Mouse (Mus musculus): ENCODE results near the gene H2-T22. TPM values are rescaled to one million over a fixed set of nuclear protein-coding genes. Genes with fewer than 3 reads are reported as not detected.
"Not testable (repeated sequence)": the region's sequence is repeated elsewhere in the genome, so short reads cannot be mapped to it uniquely, and the experiment has no call there.

H2-T22 gene
- total RNA-seq (2021), result 1 to 10 TPM; 8.8 to 9.7 TPM
- long read RNA-seq, experiment 1, partial matches to known transcripts, result 1 of 5 reads
- long read RNA-seq, experiment 1, other reads (novel, unspliced or antisense), result 1 of 5 reads
- long read RNA-seq, experiment 2, partial matches to known transcripts, result 2 of 5 reads
- long read RNA-seq, experiment 2, other reads (novel, unspliced or antisense), result 0 of 5 reads

DNA sequence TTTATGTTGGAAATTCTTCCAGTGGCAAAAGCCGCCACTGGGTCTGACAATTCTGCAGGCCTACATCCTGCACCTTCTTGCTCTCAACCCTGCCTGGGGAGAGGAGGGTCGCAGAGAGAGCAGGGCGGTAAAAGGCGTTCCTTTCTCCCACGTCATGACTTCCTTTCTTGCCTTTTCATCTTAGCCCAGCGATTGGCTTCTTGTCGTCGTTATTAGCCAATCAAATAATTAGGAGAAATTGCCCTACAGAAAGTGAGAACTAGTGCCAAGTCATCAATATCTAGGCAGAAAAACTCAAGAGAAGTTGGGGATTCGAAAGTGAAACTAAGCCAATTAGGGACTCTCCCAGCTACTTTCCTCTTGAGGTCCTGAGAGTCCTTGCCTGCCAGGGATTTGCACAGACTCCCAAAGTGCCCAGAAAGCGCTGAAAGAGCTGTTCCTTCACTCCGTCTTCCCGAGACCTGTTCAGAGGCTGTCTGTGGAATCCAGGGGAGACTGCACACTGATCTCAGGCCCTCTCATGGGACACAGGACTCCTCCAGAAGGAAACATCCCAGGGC is at the start of gene H2-T22, which contains the start of gene Gm6034:
TSS of gene H2-T22 (minus strand) at position 138 of the 560 bp plus-strand sequence.
TSS of gene Gm6034 (plus strand) at position 352 of the 560 bp plus-strand sequence.
- DNase-seq, result peak; percentile 70
- intact Hi-C loops (cut with DNase I), result not testable (repeated sequence)
- Histone ChIP-seq H3K4me3 (peak within 1 kb of the TSS; percentile 74), H3K27ac (peak within 1 kb of the TSS; percentile 88)

GRCm38 (mm10) chr17:36091933-36092332 is 49.4 kb upstream of the H2-T22 start:
- DNase-seq; H3K27ac ChIP-seq; H3K4me3 ChIP-seq; intact Hi-C loops (cut with DNase I): not testable (repeated sequence)

DNA sequence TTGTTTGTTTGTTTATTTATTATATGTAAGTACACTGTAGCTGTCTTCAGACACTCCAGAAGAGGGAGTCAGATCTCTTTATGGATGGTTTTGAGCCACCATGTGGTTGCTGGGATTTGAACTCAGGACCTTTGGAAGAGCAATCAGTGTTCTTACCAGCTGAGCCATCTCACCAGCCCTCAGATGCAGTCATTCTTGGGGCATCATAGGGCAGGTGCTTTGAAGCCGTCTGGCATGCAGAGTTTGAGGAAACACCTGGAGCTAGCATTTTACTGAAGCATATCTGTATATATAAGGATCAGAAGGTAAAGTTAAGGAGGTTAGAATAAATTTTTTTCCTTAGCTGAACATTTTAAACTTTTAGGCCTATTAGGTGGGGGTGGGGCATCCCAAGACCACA is 43.4 kb upstream of the H2-T22 start:
- not testable (repeated sequence) for H3K4me3 ChIP-seq, H3K27ac ChIP-seq, DNase-seq
- intact Hi-C loops (cut with DNase I), result loop anchor here (10.0 kb wide), 1 partner anchor 99 kb away; no protein-coding TSS in a partner anchor

- no peak for TF ChIP-seq CTCF (IDR thresholded peaks at IDR 0.05)
- Histone ChIP-seq H3K4me3 (peak overlapping the region; percentile 77), H3K27ac (no peak overlapping the region)
- intact Hi-C loops (cut with DNase I), result loop anchor here (10.0 kb wide), 1 partner anchor 101 kb away; no protein-coding TSS in a partner anchor
- DNase-seq, result no peak
Observed at GRCm38 (mm10) chr17:36083870-36084451, 41.4 kb upstream of the H2-T22 start.

- no peak for TF ChIP-seq CTCF (IDR thresholded peaks at IDR 0.05)
- Histone ChIP-seq H3K27ac (no peak overlapping the region), H3K4me3 (peak overlapping the region; percentile 77)
- peak; percentile 30 for DNase-seq
- intact Hi-C loops (cut with DNase I), result loop anchor here (10.0 kb wide), 1 partner anchor 101 kb away; no protein-coding TSS in a partner anchor
Observed at GRCm38 (mm10) chr17:36083266-36083869, 40.8 kb upstream of the H2-T22 start.

DNA sequence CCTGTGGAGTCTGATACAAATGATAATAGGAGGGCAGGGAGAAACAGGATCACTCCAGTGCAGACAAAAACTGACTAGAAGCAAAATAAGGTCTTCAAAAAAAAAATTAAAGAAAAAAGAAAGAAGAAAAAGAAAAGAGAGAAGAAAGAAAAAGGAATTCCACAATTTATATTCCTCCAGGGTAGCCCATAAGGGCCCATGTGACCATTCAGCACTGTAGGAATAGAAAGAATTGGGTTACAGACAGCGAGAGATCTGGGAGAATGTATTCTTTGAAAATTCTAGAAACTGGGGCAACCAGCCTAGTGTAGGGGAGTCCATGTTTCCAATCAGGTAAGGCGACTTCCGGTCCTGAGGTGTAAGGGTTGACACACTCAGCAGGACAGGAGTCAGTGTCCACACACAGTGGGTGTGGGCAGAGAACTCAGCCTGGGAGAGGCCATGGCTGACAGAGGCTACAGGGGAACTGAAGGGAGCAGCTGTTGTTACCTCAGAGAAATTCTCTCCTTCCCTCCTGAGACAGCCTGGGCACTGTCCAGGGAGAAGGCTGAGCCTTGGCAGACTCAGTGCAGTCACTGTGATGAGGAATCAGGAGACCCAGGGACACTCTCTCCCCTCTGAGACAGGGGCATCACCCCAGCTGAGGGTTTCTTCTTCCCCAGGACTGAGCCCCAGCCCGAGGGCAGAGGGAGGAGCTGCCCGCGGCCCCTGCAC is 40.1 kb upstream of the H2-T22 start:
- peak overlapping the region; percentile 77 for H3K4me3 ChIP-seq
- not testable (repeated sequence) for DNase-seq, H3K27ac ChIP-seq
- intact Hi-C loops (cut with DNase I), result loop anchor here (10.0 kb wide), 1 partner anchor 102 kb away; no protein-coding TSS in a partner anchor

DNA sequence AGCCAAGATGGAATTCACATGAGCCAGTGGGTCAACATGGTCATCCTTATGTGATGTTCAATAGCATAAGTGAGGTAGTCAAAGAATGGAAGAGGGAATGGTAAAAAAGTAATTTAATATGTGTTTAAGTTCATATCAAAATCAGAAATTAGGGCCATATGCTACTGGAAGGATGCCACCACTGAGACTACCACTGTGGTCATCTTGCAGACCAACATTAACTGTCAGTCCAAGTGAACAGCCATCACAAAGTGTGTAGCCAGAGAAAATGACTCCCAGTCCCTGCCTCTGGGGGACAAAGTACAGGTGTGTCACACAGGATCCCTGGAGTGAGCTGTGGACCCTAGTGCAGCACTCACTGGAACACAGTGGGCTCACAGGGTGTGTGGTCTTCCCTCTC is 39.4 kb upstream of the H2-T22 start:
- not testable (repeated sequence) for H3K4me3 ChIP-seq, H3K27ac ChIP-seq, DNase-seq
- intact Hi-C loops (cut with DNase I), result loop anchor here (10.0 kb wide), 1 partner anchor 103 kb away; no protein-coding TSS in a partner anchor

DNA sequence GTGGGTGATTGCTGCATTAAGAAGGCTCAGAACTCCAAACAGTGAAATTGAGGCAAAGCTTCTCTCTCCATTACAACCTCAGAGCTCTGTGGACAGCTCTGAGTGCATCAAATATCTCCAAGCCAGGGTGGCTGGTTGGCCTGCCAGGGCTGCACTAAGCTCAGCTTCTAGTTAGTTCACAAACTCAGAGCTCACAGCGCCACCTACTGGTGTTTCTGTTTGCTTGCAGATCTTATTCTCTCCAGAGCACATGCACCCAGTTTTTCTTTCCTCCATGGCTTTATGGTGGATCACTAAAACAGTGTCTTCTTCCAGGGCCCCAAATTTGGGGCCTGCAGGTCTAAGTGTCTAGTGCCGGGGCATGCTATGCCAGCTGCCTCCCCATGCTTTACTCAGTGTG is 18.3 kb upstream of the H2-T22 start:
- peak; percentile 88 for TF ChIP-seq CTCF (IDR thresholded peaks at IDR 0.05)
- Histone ChIP-seq H3K27ac (no peak overlapping the region), H3K4me3 (no peak overlapping the region)
- intact Hi-C loops (cut with DNase I), result loop anchor here (10.0 kb wide), 2 partner anchors 74 to 134 kb away; partner anchors contain the start of gene H2-T3
- peak; percentile 89 for DNase-seq

- intact Hi-C loops (cut with DNase I); H3K27ac ChIP-seq; H3K4me3 ChIP-seq; DNase-seq: not testable (repeated sequence)
Observed at GRCm38 (mm10) chr17:36058362-36058761, 15.8 kb upstream of the H2-T22 start, which contains the start of gene Gm11127. TSS of gene Gm11127 (minus strand) at chr17:36058371.

DNA sequence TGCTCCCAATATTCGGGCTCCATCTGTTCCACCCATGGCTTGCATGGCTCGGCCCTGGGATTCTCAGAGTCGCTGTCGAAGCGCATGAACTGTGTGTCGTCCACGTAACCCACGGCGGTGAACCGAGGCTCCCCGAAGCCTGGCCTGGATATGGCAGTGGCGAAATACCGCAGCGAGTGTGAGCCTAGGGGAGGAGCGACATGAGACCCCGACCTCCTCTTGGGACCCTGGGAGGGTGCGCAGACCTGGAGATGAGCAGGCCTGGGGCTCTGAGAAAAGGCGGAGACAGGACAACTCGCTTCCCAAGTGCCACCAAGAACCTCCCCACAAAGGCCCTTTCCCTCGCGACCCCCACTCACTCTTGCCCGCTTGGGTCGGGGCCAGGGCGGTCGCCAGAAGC is 15.4 kb upstream of the H2-T22 start:
- not testable (repeated sequence) for H3K4me3 ChIP-seq

GRCm38 (mm10) chr17:36043286-36043685 is 739 bp upstream of the H2-T22 start:
- TF ChIP-seq CTCF (IDR thresholded peaks at IDR 0.05), result no peak
- intact Hi-C loops (cut with DNase I), result no loop called here
- H3K27ac ChIP-seq, result peak overlapping the region; percentile 88
- peak overlapping the region; percentile 74 for H3K4me3 ChIP-seq
- no peak for DNase-seq

More for the DNA sequence above, 15.4 kb upstream of the H2-T22 start:
- DNase-seq; H3K27ac ChIP-seq; intact Hi-C loops (cut with DNase I): not testable (repeated sequence)

DNA sequence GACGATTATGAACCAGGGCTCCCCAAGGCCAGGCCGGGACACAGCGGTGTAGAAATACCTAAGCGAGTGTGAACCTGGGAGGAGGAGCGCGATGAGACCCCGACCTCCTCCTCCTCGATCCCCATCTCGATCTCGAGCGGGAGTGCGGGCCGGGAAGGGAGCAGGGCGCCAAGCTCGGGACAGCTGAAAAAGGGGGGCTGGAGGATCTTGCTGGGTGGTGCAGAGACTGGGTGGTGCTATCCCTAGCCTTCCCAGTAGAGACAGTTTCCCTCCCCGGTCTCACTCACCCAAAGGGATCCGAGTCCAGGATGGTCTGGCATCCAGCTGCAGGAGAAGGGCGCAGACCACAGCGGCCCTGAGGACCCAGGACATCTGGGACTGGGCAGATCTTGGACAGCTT is 492 bp downstream of the H2-T22 start:
- peak; percentile 34 for DNase-seq
- Histone ChIP-seq H3K4me3 (peak overlapping the region; percentile 74), H3K27ac (peak overlapping the region; percentile 88)
- intact Hi-C loops (cut with DNase I), result not testable (repeated sequence)

- intact Hi-C loops (cut with DNase I); DNase-seq; H3K27ac ChIP-seq; H3K4me3 ChIP-seq: not testable (repeated sequence)
Observed at GRCm38 (mm10) chr17:36040604-36041003, 1.9 kb downstream of the H2-T22 start.

DNA sequence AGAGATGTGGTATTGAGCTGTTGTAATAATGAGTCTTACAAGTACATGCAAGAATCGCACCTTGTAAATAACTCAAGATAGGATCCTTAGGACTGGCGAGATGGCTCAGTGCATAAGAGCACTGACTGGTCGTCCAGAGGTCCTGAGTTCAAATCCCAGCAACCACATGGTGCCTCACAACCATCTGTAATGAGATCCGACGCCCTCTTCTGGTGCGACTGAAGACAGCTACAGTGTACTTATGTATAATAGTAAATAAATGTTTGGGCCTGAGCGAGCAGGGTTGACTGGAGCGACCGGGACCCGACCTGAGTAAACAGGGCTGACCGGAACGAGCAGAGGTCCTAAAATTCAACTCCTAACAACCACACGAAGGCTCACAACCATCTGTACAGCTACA is 6.4 kb downstream of the H2-T22 start:
- H3K4me3 ChIP-seq; H3K27ac ChIP-seq; intact Hi-C loops (cut with DNase I); DNase-seq: not testable (repeated sequence)

All from gastrocnemius, adult 2 months (tissue).